10 mouse cellular contexts compared by ENCODE assay signal in genomic region chr9:65541126-65542068, GRCm38 (mm10). TPM values are rescaled to one million over a fixed set of nuclear protein-coding genes. Genes with fewer than 3 reads are reported as not detected.
DNase-seq lines count a peak whose midpoint lies in the region; ATAC-seq and TF ChIP-seq lines count a peak whose summit lies in the region.
"Had no signal": no experiment of that assay in that cellular context is flagged by ENCODE, and none has a peak within 500 bp of the region (broad histone marks: within the 10 kb centered on the region; RNA-seq: fewer than 3 reads in every experiment).

No protein-coding gene starts in this region.

- intact Hi-C loops in gastrocnemius, postnatal 14 days (cut with DNase I; ENCODE audit: low total_unique reads), result no loop called here

- TF ChIP-seq CTCF in kidney, postnatal 0 days (IDR thresholded peaks at IDR 0.05; ENCODE audit: low read depth), result no peak
- no peak for TF ChIP-seq CTCF in cerebellum, adult 2 months (IDR thresholded peaks at IDR 0.05; ENCODE audit: borderline replicate concordance, insufficient read depth, low read depth, low read length)

- no peak for TF ChIP-seq POLR2A in cerebellum, adult 2 months (IDR thresholded peaks at IDR 0.05; ENCODE audit: borderline replicate concordance, insufficient read depth, low read length)

- H3K4me1 ChIP-seq in kidney, postnatal 0 days (replicated peaks; ENCODE audit: insufficient read depth, low read length), result no peaks in the 10 kb centered on the region
- peaks cover 5% of the 10 kb centered on the region; the same call in 1 of the 2 replicates for H3K4me1 ChIP-seq in cerebellum, adult 2 months (ENCODE audit: control insufficient read depth, insufficient read depth, low read length)

- peak; percentile 44 for DNase-seq in ovary, postnatal 14 days (ENCODE audit: low spot score)
- no peak for DNase-seq in ovary, postnatal 36 days (ENCODE audit: low spot score)
- DNase-seq in gastrocnemius, postnatal 14 days, result peak; percentile 43
- no peak for DNase-seq in kidney, postnatal 0 days (ENCODE audit: low spot score)
- peak; percentile 69 for DNase-seq in thymus, postnatal 25 days
- no peak for DNase-seq in cerebellum, adult 2 months

- H3K27ac ChIP-seq in kidney, postnatal 0 days, result peak overlapping the region; percentile 62; the same call in 1 of the 2 replicates
- H3K27ac ChIP-seq in macrophage, result peak overlapping the region; percentile 100
- no peak overlapping the region for H3K27ac ChIP-seq in cerebellum, adult 2 months (ENCODE audit: insufficient read depth, low read length)

- H3K4me3 ChIP-seq in kidney, postnatal 0 days (replicated peaks; ENCODE audit: low read depth, low read length), result no peak overlapping the region
- H3K4me3 ChIP-seq in macrophage (ENCODE audit: inconsistent target), result no peak overlapping the region; the same call in 1 of the 2 replicates
- no peak overlapping the region for H3K4me3 ChIP-seq in cerebellum, adult 2 months (replicated peaks; ENCODE audit: insufficient read depth, low read depth, low read length)

- H3K27me3 ChIP-seq in kidney, postnatal 0 days (ENCODE audit: insufficient read depth, low read length), result no peaks in the 10 kb centered on the region
- H3K27me3 ChIP-seq in cerebellum, adult 2 months (ENCODE audit: control insufficient read depth, insufficient read depth, low read length), result no peaks in the 10 kb centered on the region

- peaks cover 7% of the 10 kb centered on the region; the same call in 1 of the 2 replicates for H3K79me2 ChIP-seq in macrophage (ENCODE audit: inconsistent target)

- no peaks in the 10 kb centered on the region for H3K36me3 ChIP-seq in kidney, postnatal 0 days (ENCODE audit: insufficient read depth, low read length)
- H3K36me3 ChIP-seq in macrophage (ENCODE audit: inconsistent target), result no peaks in the 10 kb centered on the region

- H3K9ac ChIP-seq in kidney, postnatal 0 days (ENCODE audit: low read depth, low read length), result 0 out of 2 replicates have a peak overlapping the region, but pooled peaks have one; percentile 5

- no peaks in the 10 kb centered on the region for H3K9me3 ChIP-seq in kidney, postnatal 0 days (replicated peaks; ENCODE audit: low read length)

- H3K4me2 ChIP-seq in kidney, postnatal 0 days (ENCODE audit: low read length), result no peak overlapping the region

- WGBS in kidney, postnatal 0 days, result 53% methylated on average over 13 of the region's 13 CpGs
- 7% methylated on average over 13 of the region's 13 CpGs for WGBS in macrophage (ENCODE audit: missing documents)
- WGBS in cerebellum, adult 2 months, result 55% methylated on average over 13 of the region's 13 CpGs

- peak; percentile 97 for ATAC-seq in activated CD4-positive, CD25-positive, alpha-beta regulatory T cell, adult 4 months
- ATAC-seq in kidney, postnatal 0 days (replicated peaks; ENCODE audit: low FRiP score, low read depth), result no peak

RNA-seq across cellular contexts. Expression of gene Ankdd1a, which starts 21.4 kb away (rescaled TPM):
- under 1 TPM in 1 of 2 experiments, not detected in 1; 0.37 TPM for polyA plus RNA-seq in activated CD4-positive, CD25-positive, alpha-beta regulatory T cell, adult 4 months (2017; shearing (Covaris generic))
- not detected for total RNA-seq in gastrocnemius, postnatal 14 days (2021)
- polyA plus RNA-seq in kidney, postnatal 0 days (2015; fragmentation: Nextera tagmentation; extraction: Ambion mirVana), result 0.14 TPM in 1 of 2 replicates, not detected in the other
- 10 to 100 TPM in 10 of 26 experiments, 1 to 10 TPM in 16; 2.1 to 25.4 (median 7.0) TPM for total RNA-seq in macrophage (2018; cell fraction: chromatin; rRNA removed)
- total RNA-seq in macrophage (2018; cell fraction: cytosol; rRNA removed), result under 1 TPM in 16 of 26 experiments, not detected in 10; 0.07 to 0.44 (median 0.15) TPM
- total RNA-seq in macrophage (2018; cell fraction: nucleus; rRNA removed), result 10 to 100 TPM in 2 of 26 experiments, 1 to 10 TPM in 21, under 1 TPM in 3; 0.52 to 18.4 (median 2.1) TPM
- polyA plus RNA-seq in macrophage (2018), result 0.13 TPM in 1 of 3 replicates, not detected in the others
- polyA plus RNA-seq in cerebellum, adult 2 months (2012; rRNA removed), result 0.79 and 1.1 TPM in 2 replicates
- total RNA-seq: gastrocnemius, adult 8-10 months had no signal
- polyA plus RNA-seq: testis, adult 2 months had no signal

RNA-seq across cellular contexts. Expression of gene Plekho2, which starts 38.4 kb away (rescaled TPM):
- 10 to 100 TPM; 48.8 to 64.6 TPM for polyA plus RNA-seq in activated CD4-positive, CD25-positive, alpha-beta regulatory T cell, adult 4 months (2017; shearing (Covaris generic))
- 10 to 100 TPM in 1 of 2 experiments, 1 to 10 TPM in 1; 8.3 to 10.7 TPM for total RNA-seq in gastrocnemius, postnatal 14 days (2021)
- 13.4 and 14.6 TPM in 2 replicates for polyA plus RNA-seq in kidney, postnatal 0 days (2015; fragmentation: Nextera tagmentation; extraction: Ambion mirVana)
- total RNA-seq in macrophage (2018; cell fraction: chromatin; rRNA removed), result 1,000 to 10,000 TPM in 1 of 26 experiments, 100 to 1,000 TPM in 25; 183 to 1,124 (median 419) TPM
- total RNA-seq in macrophage (2018; cell fraction: cytosol; rRNA removed), result 100 to 1,000 TPM; 261 to 438 (median 317) TPM
- 1,000 to 10,000 TPM in 2 of 26 experiments, 100 to 1,000 TPM in 24; 284 to 1,133 (median 407) TPM for total RNA-seq in macrophage (2018; cell fraction: nucleus; rRNA removed)
- 195 to 316 TPM (median 234 TPM) in 3 replicates for polyA plus RNA-seq in macrophage (2018)
- polyA plus RNA-seq in cerebellum, adult 2 months (2012; rRNA removed), result 27.3 and 28.5 TPM in 2 replicates

RNA-seq across cellular contexts. Expression of gene Pif1, which starts 45.6 kb away (rescaled TPM):
- polyA plus RNA-seq in activated CD4-positive, CD25-positive, alpha-beta regulatory T cell, adult 4 months (2017; shearing (Covaris generic)), result 1 to 10 TPM; 2.4 to 2.6 TPM
- total RNA-seq in gastrocnemius, postnatal 14 days (2021), result under 1 TPM; 0.44 to 0.57 TPM
- polyA plus RNA-seq in kidney, postnatal 0 days (2015; fragmentation: Nextera tagmentation; extraction: Ambion mirVana), result 3.5 and 4.8 TPM in 2 replicates
- 1 to 10 TPM in 14 of 26 experiments, under 1 TPM in 3, not detected in 9; 0.42 to 7.2 (median 1.2) TPM for total RNA-seq in macrophage (2018; cell fraction: chromatin; rRNA removed)
- total RNA-seq in macrophage (2018; cell fraction: cytosol; rRNA removed), result 1 to 10 TPM in 1 of 26 experiments, under 1 TPM in 19, not detected in 6; 0.03 to 1.3 (median 0.27) TPM
- 1 to 10 TPM in 5 of 26 experiments, under 1 TPM in 17, not detected in 4; 0.12 to 3.1 (median 0.45) TPM for total RNA-seq in macrophage (2018; cell fraction: nucleus; rRNA removed)
- 0.51 to 0.53 TPM in 2 of 3 replicates, not detected in the other for polyA plus RNA-seq in macrophage (2018)
- polyA plus RNA-seq in cerebellum, adult 2 months (2012; rRNA removed), result 0.11 and 0.14 TPM in 2 replicates
- total RNA-seq: gastrocnemius, adult 8-10 months had no signal

Comparison
In these comparisons a context has a peak if more than half of its experiments do, and no peak if none do; other contexts are left out.
1. DNase-seq: peak in ovary, postnatal 14 days (single experiment), gastrocnemius, postnatal 14 days (single experiment) and thymus, postnatal 25 days (single experiment); none in ovary, postnatal 36 days (single experiment), kidney, postnatal 0 days (single experiment) and cerebellum, adult 2 months (0 of 2).